ENCODE assay signal across 8 mouse cellular contexts in the genomic region with DNA sequence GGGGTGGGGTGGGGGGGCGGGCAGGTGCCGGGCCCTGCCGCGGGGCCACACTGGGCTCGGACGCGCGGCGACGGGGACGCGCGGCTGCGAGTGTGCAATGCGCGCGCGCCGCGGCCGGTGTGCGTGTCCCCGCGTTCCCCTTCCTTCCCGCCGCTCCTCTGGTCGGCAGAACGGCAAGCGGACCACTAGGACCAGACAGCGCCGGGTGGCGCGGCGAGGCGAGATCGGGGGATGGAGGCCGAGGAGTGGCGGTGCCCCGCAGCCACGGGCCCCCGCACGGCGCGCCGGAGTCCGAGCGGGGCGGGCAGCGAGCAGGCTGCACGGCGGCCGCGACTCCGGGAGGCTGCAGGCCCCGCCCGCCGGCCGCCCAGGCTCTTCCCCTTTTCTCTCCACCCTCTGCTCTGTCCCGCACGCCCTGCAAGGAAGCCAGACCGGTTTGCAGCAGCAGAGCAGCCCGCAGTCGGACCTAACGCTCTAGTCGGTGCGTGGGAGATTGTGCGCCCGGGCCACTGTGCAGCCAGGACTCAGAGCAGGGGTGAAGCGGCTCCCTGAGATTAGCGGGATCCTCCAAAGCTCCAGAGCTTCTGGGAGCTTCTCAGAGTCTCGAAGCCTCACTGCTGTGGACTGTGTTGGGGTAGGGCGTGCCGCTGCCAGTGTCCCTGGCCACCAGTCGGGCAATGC. TPM values are rescaled to one million over a fixed set of nuclear protein-coding genes. Genes with fewer than 3 reads are reported as not detected.
A peak's percentile ranks its signal among the peaks of the same experiment; 100 is the strongest.
DNase-seq lines count a peak whose midpoint lies in the region; ATAC-seq and TF ChIP-seq lines count a peak whose summit lies in the region.

No protein-coding gene starts in this region.

- peaks cover 6% of the 10 kb centered on the region for H3K79me2 ChIP-seq in MEL (ENCODE audit: control insufficient read depth, insufficient read depth, low read length, poor library complexity)

- H3K4me3 ChIP-seq in MEL (ENCODE audit: control insufficient read depth in 1 of 2, insufficient read depth in 1 of 2, low read depth in 2 of 2, low read length in 2 of 2) = peak overlapping the region; percentile 80 to 99
- peak overlapping the region; percentile 82 for H3K4me3 ChIP-seq in hindbrain, embryonic 12.5 days

- H3K27me3 ChIP-seq in MEL (ENCODE audit: control insufficient read depth in 1 of 2, insufficient read depth in 2 of 2, low read length in 2 of 2) = no peaks in the 10 kb centered on the region
- peaks cover 26% of the 10 kb centered on the region for H3K27me3 ChIP-seq in hindbrain, embryonic 12.5 days

- H3K27ac ChIP-seq in MEL (ENCODE audit: control insufficient read depth, low read depth, low read length) = peak overlapping the region; percentile 51; the same call in 1 of the 2 replicates
- 0 out of 2 replicates have a peak overlapping the region, but pooled peaks have one; percentile 30 for H3K27ac ChIP-seq in hindbrain, embryonic 12.5 days

- no peak for TF ChIP-seq CTCF in MEL (IDR thresholded peaks at IDR 0.05 in 2 of 3, conservative IDR thresholded peaks at IDR 0.05 in 1 of 3; ENCODE audit: control insufficient read depth in 1 of 3, insufficient read depth in 1 of 3, low read depth in 2 of 3, low read length in 3 of 3, poor library complexity in 1 of 3, severe bottlenecking in 1 of 3)

- peak in 1 of 2 experiments; percentile 57; a peak in 1 of 4 replicates for TF ChIP-seq POLR2A in MEL (IDR thresholded peaks at IDR 0.05; ENCODE audit: control insufficient read depth in 1 of 2, insufficient read depth in 1 of 2, low read depth in 1 of 2, low read length in 2 of 2, poor library complexity in 1 of 2)

- peaks cover 4 to 14% of the 10 kb centered on the region in 2 experiments for H3K4me1 ChIP-seq in MEL (ENCODE audit: control insufficient read depth in 1 of 2, insufficient read depth in 2 of 2, low read length in 2 of 2)
- H3K4me1 ChIP-seq in hindbrain, embryonic 12.5 days = peaks cover 27% of the 10 kb centered on the region

- WGBS in hindbrain, embryonic 12.5 days = 0% methylated on average over 51 of the region's 74 CpGs

- TF ChIP-seq EP300 in MEL (IDR thresholded peaks at IDR 0.05; ENCODE audit: low read depth in 1 of 2, low read length in 2 of 2) = 0 out of 4 replicates have a peak, but pooled peaks of 1 of the 2 experiments have one; percentile 1

- peak; percentile 87 for DNase-seq in MEL (ENCODE audit: low read depth, low spot score)
- DNase-seq in cerebellum, adult 9-11 months = peak; percentile 89
- peak; percentile 12 to 42 for DNase-seq in frontal cortex, postnatal 10 days (ENCODE audit: low spot score in 2 of 2)
- peak; percentile 54 to 69 for DNase-seq in layer of hippocampus, postnatal 25 days (ENCODE audit: extremely low spot score in 1 of 2, low spot score in 1 of 2)
- peak; percentile 64 for DNase-seq in lung, postnatal 25 days (ENCODE audit: low spot score)
- DNase-seq in retina, adult 2 months (ENCODE audit: low read depth, low spot score) = peak; percentile 23
- DNase-seq in thymus, postnatal 36 days = peak; percentile 54 to 65

- peaks cover 0 to 9% of the 10 kb centered on the region in 2 experiments; a peak in 2 of 4 replicates for H3K36me3 ChIP-seq in MEL (ENCODE audit: control insufficient read depth in 1 of 2, insufficient read depth in 2 of 2, low read length in 2 of 2)
- H3K36me3 ChIP-seq in hindbrain, embryonic 12.5 days = no peaks in the 10 kb centered on the region

- peak overlapping the region; percentile 94 for H3K9ac ChIP-seq in MEL (ENCODE audit: control insufficient read depth, low read depth, low read length, poor library complexity, severe bottlenecking)
- peak overlapping the region; percentile 79 for H3K9ac ChIP-seq in hindbrain, embryonic 12.5 days

- peak overlapping the region; percentile 96 for H3K4me2 ChIP-seq in hindbrain, embryonic 12.5 days (replicated peaks)

- TF ChIP-seq RAD21 in MEL (IDR thresholded peaks at IDR 0.05; ENCODE audit: low read depth, low read length) = no peak

- peak; percentile 89 for ATAC-seq in hindbrain, embryonic 12.5 days (ENCODE audit: low FRiP score)

- H3K9me3 ChIP-seq in MEL (replicated peaks; ENCODE audit: insufficient read depth, low read length) = no peaks in the 10 kb centered on the region
- no peaks in the 10 kb centered on the region for H3K9me3 ChIP-seq in hindbrain, embryonic 12.5 days (replicated peaks)

TF ChIP-seq in MEL, 35 proteins besides CTCF, POLR2A, EP300 and RAD21:
- TF ChIP-seq TCF12 (IDR thresholded peaks at IDR 0.05; ENCODE audit: low read depth, low read length) (no peak), ELF1 (IDR thresholded peaks at IDR 0.05; ENCODE audit: low read depth, low read length) (no peak), POLR2AphosphoS5 (IDR thresholded peaks at IDR 0.05; ENCODE audit: borderline replicate concordance, low read depth, low read length) (no peak), MAX (IDR thresholded peaks at IDR 0.05; ENCODE audit: low read length) (no peak; the same call in 1 of the 2 replicates), GABPA (IDR thresholded peaks at IDR 0.05; ENCODE audit: low read depth, low read length) (no peak), MAZ (IDR thresholded peaks at IDR 0.05; ENCODE audit: low read depth, low read length) (peak; percentile 23; the same call in 1 of the 2 replicates), NRF1 (IDR thresholded peaks at IDR 0.05; ENCODE audit: insufficient read depth, low read depth, low read length, poor library complexity, severe bottlenecking) (no peak), MXI1 (IDR thresholded peaks at IDR 0.05; ENCODE audit: low read depth, low read length) (peak; percentile 59; the same call in 1 of the 2 replicates), CHD1 (IDR thresholded peaks at IDR 0.05; ENCODE audit: low read depth, low read length) (no peak), UBTF (IDR thresholded peaks at IDR 0.05; ENCODE audit: borderline replicate concordance, insufficient read depth, low read depth, low read length) (no peak), NELFE (IDR thresholded peaks at IDR 0.05; ENCODE audit: low read depth, low read length) (peak; percentile 59), SIN3A (IDR thresholded peaks at IDR 0.05; ENCODE audit: low read length) (0 out of 2 replicates have a peak, but pooled peaks have one; percentile 20), USF2 (IDR thresholded peaks at IDR 0.05; ENCODE audit: borderline replicate concordance in 1 of 2, insufficient read depth in 1 of 2, low read depth in 1 of 2, low read length in 2 of 2) (no peak), E2F4 (IDR thresholded peaks at IDR 0.05; ENCODE audit: borderline replicate concordance, low read depth, low read length) (no peak)

RNA-seq across cellular contexts. Expression of gene Pip5k1b, which starts 0.4 kb away (rescaled TPM):
- total RNA-seq in MEL (2012; rRNA removed) = 3.0 and 3.4 TPM in 2 replicates
- 1 to 10 TPM in 1 of 2 experiments, not detected in 1; 10.0 TPM for polyA plus RNA-seq in MEL (2012; ENCODE audit: insufficient read depth in 1 of 2, insufficient read length in 2 of 2, low read depth in 1 of 2, low replicate concordance in 2 of 2, missing spikeins in 1 of 2)
- 1.6 and 2.3 TPM in 2 replicates for polyA plus RNA-seq in hindbrain, embryonic 12.5 days (2016; fragmentation: Nextera tagmentation; extraction: Ambion mirVana)
- total RNA-seq in layer of hippocampus, postnatal 25 days (2021) = 10 to 100 TPM; 63.7 to 64.4 TPM

Comparison
In these comparisons a context has a peak if more than half of its experiments do, and no peak if none do; other contexts are left out.
1. Peak in every context shown above with its lines: DNase-seq, ATAC-seq, H3K4me3 ChIP-seq and H3K27ac ChIP-seq.
2. DNase-seq: peak in every context shown above with its lines; median percentile 89 in cerebellum, adult 9-11 months; 87 in MEL; 64 in lung, postnatal 25 days; 62 in layer of hippocampus, postnatal 25 days; 60 in thymus, postnatal 36 days; 27 in frontal cortex, postnatal 10 days; 23 in retina, adult 2 months.
3. RNA of gene Pip5k1b, which starts 0.4 kb away (total RNA-seq): 63.7 to 64.4 TPM in layer of hippocampus, postnatal 25 days; 3.0 to 3.4 TPM in MEL; every median in the first group is over 10 times any median in the second.